Mouse (Mus musculus) colon, adult 2 months (tissue): Measurements from ENCODE around the gene Cfi. TPM values are rescaled to one million over a fixed set of nuclear protein-coding genes. Genes with fewer than 3 reads are reported as not detected.

Experiments used
- polyA plus RNA-seq: library from polyadenylated mRNA; depleted of rRNA; stranded (reverse); fragments of >200 nt; gene quantifications from 2 replicates; pipeline ENCODE4 v1.2.3, GENCODE M21; 2012; rRNA removed

The Cfi gene
- polyA plus RNA-seq, result not detected in 2 replicates

GRCm38 (mm10) chr3:129835388-129835934 is at the start of gene Cfi:
Gene Cfi (plus strand): TSS chr3:129835884.

DNA sequence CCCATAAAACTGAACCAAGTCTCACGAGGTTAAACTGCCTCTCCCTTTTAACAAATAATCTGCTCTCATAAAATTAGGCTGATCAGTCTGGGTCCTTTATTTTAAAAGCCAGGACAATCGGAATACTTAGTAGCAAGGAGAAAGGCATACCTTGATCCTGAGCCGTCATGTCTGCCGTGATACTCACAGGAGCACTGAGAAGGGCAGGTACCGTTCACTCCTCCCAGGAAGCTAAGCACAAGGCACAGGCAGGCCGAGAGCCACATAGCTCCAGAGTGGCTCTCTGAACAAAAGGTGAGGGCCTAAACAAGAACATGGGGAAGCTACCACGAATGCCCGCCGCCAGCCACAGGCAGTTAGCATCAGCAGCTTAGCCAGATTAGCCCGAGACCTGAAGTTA is 31.9 kb upstream of the Cfi start, which contains the start of gene Lrit3:
Gene Lrit3, minus strand, starts transcription at position 266 of the 400 bp plus-strand sequence.

DNA sequence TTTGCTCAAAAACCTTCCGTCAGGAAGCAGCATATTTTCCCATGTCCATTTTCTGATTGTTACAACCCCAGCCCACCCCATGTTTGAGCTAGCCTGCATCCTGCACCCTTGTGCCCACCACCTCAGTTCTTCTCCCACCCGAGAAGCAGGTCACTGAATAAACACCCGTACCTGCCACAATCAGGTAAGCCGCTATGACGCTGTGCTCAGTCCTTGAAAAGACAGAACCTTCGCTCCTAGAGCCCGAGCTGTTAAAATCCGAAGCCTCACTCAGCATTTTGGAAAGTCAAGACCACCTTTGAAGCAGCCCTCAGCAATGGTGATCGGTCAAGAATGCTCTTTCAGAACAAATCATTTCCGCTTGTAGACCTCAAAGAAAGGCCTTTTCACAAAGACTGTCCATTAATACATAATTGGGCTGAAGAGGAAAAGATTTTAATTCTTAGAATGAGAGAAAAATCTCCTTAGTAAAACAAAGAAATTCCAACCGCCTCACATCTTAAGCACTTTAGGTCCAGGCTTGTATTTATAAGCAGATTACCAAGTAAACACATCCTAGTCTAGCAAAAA is 13.4 kb upstream of the Cfi start, which contains the start of gene Rrh:
Gene Rrh, minus strand, starts transcription at position 382 of the 570 bp plus-strand sequence.

GRCm38 (mm10) chr3:129831035-129831568 is 4.6 kb upstream of the Cfi start, which contains the start of gene Gar1:
Gene Gar1 (minus strand): TSS chr3:129831396.

GRCm38 (mm10) chr3:129878405-129879021 is 42.8 kb downstream of the Cfi start, which contains the start of gene Pla2g12a:
Gene Pla2g12a (plus strand): TSS chr3:129878606.

GRCm38 (mm10) chr3:129901271-129901809 is 65.7 kb downstream of the Cfi start, which contains the start of gene Casp6:
Gene Casp6 (plus strand): TSS chr3:129901425.

Other genes with a start within 250 kb of the Cfi start
- gene Egf, start 80.6 kb upstream of the Cfi start, polyA plus RNA-seq, result 5.8 and 7.2 TPM in 2 replicates
- gene Lrit3, start 31.9 kb upstream of the Cfi start, polyA plus RNA-seq, result 0.27 and 0.28 TPM in 2 replicates
- gene Rrh, start 13.3 kb upstream of the Cfi start, polyA plus RNA-seq, result 0.14 and 0.16 TPM in 2 replicates
- gene Gar1, start 4.5 kb upstream of the Cfi start, polyA plus RNA-seq, result 16.7 and 18.2 TPM in 2 replicates
- 52.3 and 53.1 TPM in 2 replicates for gene Pla2g12a, start 42.7 kb downstream of the Cfi start, polyA plus RNA-seq
- 35.4 and 45.1 TPM in 2 replicates for gene Casp6, start 65.5 kb downstream of the Cfi start, polyA plus RNA-seq
- gene Mcub, start 134.3 kb downstream of the Cfi start, polyA plus RNA-seq, result 7.6 and 10.1 TPM in 2 replicates
- gene Sec24b, start 225.7 kb downstream of the Cfi start, polyA plus RNA-seq, result 41.3 and 58.2 TPM in 2 replicates